Mouse (Mus musculus) olfactory bulb, adult 2 months (tissue): ENCODE results near the gene Cep19. TPM values are rescaled to one million over a fixed set of nuclear protein-coding genes. Genes with fewer than 3 reads are reported as not detected.

Experiments
- H3K27ac ChIP-seq: fragments of 200-500 bp; 2 replicates; pipeline ENCODE4 v1.5.1; 2012; ENCODE audit warnings: low read depth, low read length; ENCODE audit not compliant: insufficient read depth
- H3K4me1 ChIP-seq: fragments of 200-500 bp; 2 replicates; pipeline ENCODE4 v1.6.1; 2012; ENCODE audit warnings: low read length; ENCODE audit not compliant: control insufficient read depth, insufficient read depth
- H3K4me3 ChIP-seq: fragments of 200-500 bp; 2 replicates; pipeline ENCODE4 v1.5.1; 2012; ENCODE audit warnings: mild to moderate bottlenecking, low read depth, low read length, moderate library complexity; ENCODE audit not compliant: insufficient read depth
- CTCF ChIP-seq: fragments of 200-500 bp; IDR thresholded peaks from 2 replicates; pipeline ENCODE4 v1.5.1; 2012; ENCODE audit warnings: low read depth, mild to moderate bottlenecking, low read length, moderate library complexity; ENCODE audit not compliant: insufficient read depth
- POLR2A ChIP-seq: fragments of 200-500 bp; IDR thresholded peaks from 2 replicates; pipeline ENCODE4 v1.6.1; 2012; ENCODE audit warnings: mild to moderate bottlenecking, low read depth, low read length, moderate library complexity; ENCODE audit not compliant: insufficient read depth
- WGBS: fragments of 180-500 bp; shearing (Covaris S2); methylation state at CpG from one replicate; pipeline ENCODE4 v1.1.7; 2018; 5-methylcytosine and 5-hydroxymethylcytosine counted together
- polyA plus RNA-seq: library from polyadenylated mRNA; stranded (reverse); fragments of >200 nt; gene quantifications from 2 replicates; pipeline ENCODE4 v1.2.4, GENCODE M21; 2012; ENCODE audit warnings: low replicate concordance; ENCODE audit not compliant: missing spikeins, insufficient read depth, insufficient read length

Gene Cep19
- polyA plus RNA-seq, 1 experiment, result 179 TPM

DNA sequence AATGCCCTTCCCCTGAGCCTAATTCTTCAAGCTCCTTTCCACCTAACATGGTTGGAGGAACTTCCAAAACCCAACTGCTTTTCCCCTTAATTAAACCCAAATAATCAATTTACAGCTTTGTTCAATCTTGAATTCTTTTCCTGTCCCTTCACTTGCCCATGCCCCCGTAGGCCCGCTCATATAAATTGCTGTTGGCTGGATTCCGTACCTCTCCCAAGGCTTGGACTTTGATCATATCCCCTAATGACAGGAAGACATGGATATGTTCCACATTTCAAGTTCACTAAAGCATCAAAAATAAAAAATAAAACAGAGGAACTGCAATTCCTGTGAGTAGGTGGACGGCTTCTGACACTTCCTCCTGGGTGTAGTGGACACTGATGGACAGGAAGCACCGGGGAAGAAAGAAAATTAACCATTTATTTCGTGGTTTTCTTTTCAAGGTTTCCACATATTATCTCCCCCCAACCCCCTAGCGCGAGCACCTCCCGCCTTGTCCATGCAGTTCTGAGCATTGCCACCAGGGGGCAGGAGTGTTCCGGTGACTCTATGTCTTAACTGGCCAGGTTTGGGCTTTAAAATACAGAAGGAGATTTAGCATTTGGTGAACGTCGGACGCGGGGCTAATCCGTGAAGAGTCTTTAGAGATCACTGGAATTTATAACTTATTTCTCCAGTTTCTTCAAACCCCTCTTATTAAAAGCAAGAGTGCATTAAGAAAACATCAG lies 15.5 kb downstream of the Cep19 start:
- H3K4me1 ChIP-seq, result no peaks in the 10 kb centered on the region
- H3K27ac ChIP-seq, result no peak overlapping the region
- H3K4me3 ChIP-seq, result no peak overlapping the region
- 6% methylated on average over 15 of the region's 15 CpGs for WGBS
- TF ChIP-seq CTCF (peak; percentile 92), POLR2A (no peak)

DNA sequence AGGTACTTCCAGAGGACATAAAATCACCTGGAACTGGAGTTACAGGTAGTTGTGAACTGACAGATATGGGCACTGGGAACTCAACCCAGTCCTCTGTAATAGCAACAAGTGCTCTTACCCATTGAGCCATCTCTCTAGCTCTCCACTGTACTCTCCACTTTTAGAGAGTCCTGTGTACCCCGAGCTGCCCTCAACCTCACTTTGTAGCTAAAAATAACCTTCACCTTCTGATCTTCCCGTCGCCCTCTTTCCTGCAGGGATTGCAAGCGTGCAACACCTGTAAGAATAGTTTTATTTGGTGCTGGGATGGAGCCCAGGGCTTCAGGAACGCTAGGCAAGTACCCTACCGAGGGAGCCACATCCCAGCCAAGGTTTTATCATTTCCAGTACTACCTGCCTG lies 16.2 kb downstream of the Cep19 start:
- Histone ChIP-seq H3K27ac (no peak overlapping the region), H3K4me3 (no peak overlapping the region), H3K4me1 (no peaks in the 10 kb centered on the region)
- WGBS, result 66% methylated on average over 6 of the region's 6 CpGs
- TF ChIP-seq POLR2A (no peak), CTCF (no peak)

DNA sequence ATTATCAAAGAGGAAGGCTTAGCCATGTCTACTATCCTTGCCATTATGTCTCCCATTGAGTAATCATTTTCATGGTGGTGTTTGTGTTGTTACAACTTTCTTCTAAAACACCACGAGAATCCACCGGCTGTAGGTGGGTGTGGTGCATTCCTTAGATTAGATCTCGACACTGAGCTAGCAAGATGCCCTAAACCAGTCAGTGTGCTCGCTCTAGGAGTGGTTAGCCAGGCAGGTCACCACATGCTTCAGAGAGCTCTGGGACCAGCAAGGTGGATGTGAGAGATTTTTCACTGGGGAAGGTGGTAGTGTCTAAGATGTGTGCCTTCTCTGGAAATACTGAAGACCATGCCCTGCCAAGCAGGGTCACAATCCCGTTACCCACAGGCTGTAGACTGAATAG lies 16.6 kb downstream of the Cep19 start:
- no peak overlapping the region for H3K27ac ChIP-seq
- TF ChIP-seq CTCF, result no peak
- TF ChIP-seq POLR2A, result no peak
- 59% methylated on average over 5 of the region's 5 CpGs for WGBS
- H3K4me3 ChIP-seq, result no peak overlapping the region
- H3K4me1 ChIP-seq, result no peaks in the 10 kb centered on the region

DNA sequence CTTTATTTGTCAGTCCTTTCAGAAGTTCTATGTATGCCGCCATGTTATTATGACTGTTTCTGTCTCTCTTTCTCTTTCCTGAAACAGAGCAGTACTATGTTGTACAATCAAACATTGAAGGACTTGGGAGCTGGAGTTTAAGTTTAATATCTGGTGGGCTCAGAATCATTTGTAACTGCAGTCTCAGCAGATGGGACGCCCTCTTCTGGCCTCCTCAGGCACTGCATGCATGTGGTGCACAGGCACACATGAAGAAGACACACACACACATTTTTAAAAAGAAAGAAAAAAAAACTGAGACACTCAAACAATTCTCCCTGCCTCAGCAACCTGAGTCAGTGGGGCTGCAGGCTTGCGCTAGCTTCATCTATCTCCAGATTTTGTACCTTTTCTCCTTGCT lies 20.9 kb downstream of the Cep19 start:
- WGBS, result 81% methylated on average over 3 of the region's 3 CpGs

DNA sequence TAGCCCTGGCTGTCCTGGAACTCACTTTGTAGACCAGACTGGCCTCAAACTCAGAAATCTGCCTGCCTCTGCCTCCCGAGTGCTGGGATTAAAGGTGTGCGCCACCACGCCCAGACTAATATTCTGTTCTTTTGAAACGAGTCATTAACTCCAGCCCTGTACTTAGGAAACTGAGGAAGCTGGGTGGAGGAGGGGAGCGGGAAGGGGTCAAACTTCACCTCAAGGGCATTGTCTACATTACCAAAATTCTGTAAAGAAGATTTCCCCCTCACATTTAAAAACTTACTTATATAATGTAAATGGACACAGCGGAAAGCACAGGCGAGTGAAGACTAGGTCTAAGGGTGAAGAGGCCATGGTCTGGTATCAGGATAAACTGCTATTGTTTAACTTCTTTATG lies 24.4 kb downstream of the Cep19 start:
- WGBS, result 89% methylated on average over 7 of the region's 7 CpGs
- Histone ChIP-seq H3K27ac (no peak overlapping the region), H3K4me3 (no peak overlapping the region), H3K4me1 (no peaks in the 10 kb centered on the region)
- no peak for TF ChIP-seq POLR2A
- no peak for TF ChIP-seq CTCF

More for the DNA sequence above, 20.9 kb downstream of the Cep19 start:
- Histone ChIP-seq H3K27ac (no peak overlapping the region), H3K4me3 (no peak overlapping the region), H3K4me1 (no peaks in the 10 kb centered on the region)
- TF ChIP-seq POLR2A (no peak), CTCF (no peak)

DNA sequence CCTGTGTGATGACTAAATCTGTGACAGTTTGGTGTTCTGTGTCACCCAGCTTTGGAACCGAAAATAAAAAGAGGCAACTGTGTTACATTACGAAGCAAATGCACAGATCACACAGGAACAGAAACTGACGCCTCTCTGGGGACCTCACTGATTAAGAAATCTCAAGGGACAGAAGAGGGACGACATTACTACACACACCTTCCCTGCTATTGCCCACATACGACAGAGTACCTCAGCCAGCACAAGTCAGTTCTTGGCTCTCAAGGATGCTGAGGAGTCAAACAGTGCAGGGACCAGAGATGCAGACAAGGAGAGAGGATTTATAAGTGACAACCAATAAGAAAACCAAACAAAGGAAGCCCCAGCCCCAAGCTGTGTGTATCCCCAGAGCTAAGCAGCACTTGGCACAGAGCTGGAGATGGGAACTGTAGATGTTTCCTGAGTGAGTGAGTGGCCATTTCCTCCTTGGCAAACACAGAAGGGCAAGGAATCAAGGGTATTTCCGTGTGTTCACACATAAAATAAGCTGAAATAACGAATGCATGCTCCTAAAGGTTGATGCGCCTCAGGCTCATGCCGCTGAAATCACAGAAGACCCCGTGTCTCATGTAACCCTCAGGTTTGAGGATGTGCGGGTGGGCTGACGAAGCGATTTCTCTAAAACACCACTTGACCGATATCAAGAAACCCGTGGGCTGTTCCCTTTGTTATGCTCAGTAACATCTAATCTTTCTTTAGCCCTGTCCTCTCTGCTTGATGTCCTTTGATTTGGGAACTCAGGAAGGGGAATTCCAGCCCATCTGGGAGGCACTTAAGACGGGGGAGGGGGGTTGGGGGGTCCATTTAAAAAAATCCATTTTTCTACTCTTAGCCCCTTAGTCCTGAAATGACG lies 25.1 kb downstream of the Cep19 start:
- WGBS, result 69% methylated on average over 17 of the region's 17 CpGs
- H3K4me1 ChIP-seq, result no peaks in the 10 kb centered on the region
- no peak overlapping the region for H3K4me3 ChIP-seq
- no peak overlapping the region for H3K27ac ChIP-seq
- TF ChIP-seq POLR2A (no peak), CTCF (no peak)

DNA sequence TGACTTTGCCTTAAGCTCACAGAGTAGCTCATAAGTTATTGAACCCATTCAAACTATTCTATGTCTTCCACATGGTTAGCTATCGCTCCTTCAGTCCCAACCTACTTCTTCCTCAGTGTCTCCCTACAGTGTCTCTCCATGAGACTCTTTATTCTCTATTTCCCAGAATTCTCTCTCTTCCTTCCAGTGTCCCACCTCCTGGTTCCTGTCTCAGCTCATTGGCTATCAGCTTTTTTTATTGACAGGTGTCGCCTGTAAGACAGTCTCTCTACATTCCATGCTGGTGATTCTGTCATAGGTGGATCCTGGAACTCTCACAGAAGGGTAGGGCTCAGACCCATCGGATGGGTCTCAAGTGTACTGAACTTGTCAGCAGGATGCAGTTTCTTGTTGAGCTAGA lies 25.8 kb downstream of the Cep19 start:
- Histone ChIP-seq H3K27ac (no peak overlapping the region), H3K4me1 (no peaks in the 10 kb centered on the region), H3K4me3 (no peak overlapping the region)
- WGBS, result 93% methylated on average over 3 of the region's 3 CpGs
- TF ChIP-seq CTCF, result no peak
- no peak for TF ChIP-seq POLR2A

DNA sequence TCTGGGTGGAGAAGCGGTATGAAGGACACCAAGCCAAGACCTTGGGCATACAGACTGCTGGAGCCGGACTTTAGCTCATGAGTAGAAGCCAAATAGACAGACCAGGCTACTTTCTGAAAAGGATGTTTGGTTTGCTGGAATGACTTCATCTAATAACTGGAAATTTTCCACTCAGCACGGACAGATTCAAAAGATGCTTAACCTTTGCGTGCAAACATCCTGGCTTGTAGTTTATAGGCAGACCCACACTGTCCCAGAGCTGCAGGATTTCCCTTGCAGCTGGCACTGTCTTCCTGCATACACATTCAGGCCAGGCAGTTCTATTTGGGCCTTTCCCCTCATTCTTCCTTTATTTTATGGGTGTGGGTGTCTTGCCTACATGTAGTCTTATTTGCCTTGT lies 27.4 kb downstream of the Cep19 start:
- TF ChIP-seq CTCF (no peak), POLR2A (no peak)
- Histone ChIP-seq H3K4me1 (no peaks in the 10 kb centered on the region), H3K27ac (no peak overlapping the region), H3K4me3 (no peak overlapping the region)
- WGBS, result 84% methylated on average over 4 of the region's 4 CpGs

DNA sequence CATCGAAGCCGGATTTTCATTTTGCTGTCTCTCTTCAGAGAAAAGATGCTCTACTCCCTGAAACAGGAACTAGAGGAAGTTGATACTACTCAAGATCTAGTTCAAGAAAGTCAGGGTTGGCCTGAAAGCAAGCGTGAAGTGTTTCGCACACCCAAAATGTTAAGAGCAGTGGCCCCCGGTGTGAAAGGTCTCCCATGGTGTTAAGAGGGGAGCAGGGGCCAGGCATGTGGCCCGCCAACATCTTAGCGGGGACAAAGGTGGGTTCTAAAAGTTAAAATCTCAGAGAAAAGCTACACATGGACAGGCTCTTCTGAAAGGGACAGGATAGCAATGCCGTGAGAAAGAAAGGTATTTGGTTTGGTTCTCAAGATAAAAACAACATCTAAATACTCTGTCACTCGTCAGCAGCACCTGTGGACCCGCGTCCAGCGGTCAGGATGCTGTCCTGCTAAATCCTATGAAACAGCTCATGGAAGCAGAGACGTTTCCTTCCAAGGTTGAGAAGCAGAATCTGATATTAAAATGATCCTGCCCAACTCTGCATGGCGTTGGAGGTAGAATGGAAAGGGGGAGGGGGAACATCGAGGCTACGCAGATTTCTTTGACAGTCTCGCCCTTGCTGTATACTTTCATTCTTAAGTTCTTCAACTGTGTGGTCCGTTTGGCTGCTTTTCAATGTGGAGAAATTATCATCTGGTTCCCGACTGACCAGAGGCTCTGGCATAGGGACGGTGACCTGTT lies 30.0 kb downstream of the Cep19 start:
- H3K27ac ChIP-seq, result no peak overlapping the region
- H3K4me3 ChIP-seq, result no peak overlapping the region
- 77% methylated on average over 20 of the region's 20 CpGs for WGBS
- no peak for TF ChIP-seq POLR2A
- TF ChIP-seq CTCF, result no peak
- no peaks in the 10 kb centered on the region for H3K4me1 ChIP-seq
